ENCODE assay signal across 8 mouse cellular contexts in genomic region chr2:60354541-60355387, GRCm38 (mm10). TPM values are rescaled to one million over a fixed set of nuclear protein-coding genes. Genes with fewer than 3 reads are reported as not detected.
DNase-seq lines count a peak whose midpoint lies in the region; ATAC-seq and TF ChIP-seq lines count a peak whose summit lies in the region.

No protein-coding gene starts in this region.

- H3K9ac ChIP-seq in forebrain, embryonic 15.5 days (replicated peaks) = no peak overlapping the region
- no peak overlapping the region for H3K9ac ChIP-seq in liver, embryonic 12.5 days
- no peak overlapping the region for H3K9ac ChIP-seq in neural tube, embryonic 15.5 days (replicated peaks)

- peak overlapping the region; percentile 48 for H3K27ac ChIP-seq in left cerebral cortex, adult 2 months
- H3K27ac ChIP-seq in forebrain, embryonic 15.5 days (replicated peaks) = no peak overlapping the region
- no peak overlapping the region for H3K27ac ChIP-seq in liver, embryonic 12.5 days
- 0 out of 2 replicates have a peak overlapping the region, but pooled peaks have one; percentile 28 for H3K27ac ChIP-seq in neural tube, embryonic 15.5 days (replicated peaks)

- H3K36me3 ChIP-seq in forebrain, embryonic 15.5 days = no peaks in the 10 kb centered on the region
- no peaks in the 10 kb centered on the region for H3K36me3 ChIP-seq in liver, embryonic 12.5 days
- no peaks in the 10 kb centered on the region for H3K36me3 ChIP-seq in neural tube, embryonic 15.5 days

- no peaks in the 10 kb centered on the region for H3K27me3 ChIP-seq in forebrain, embryonic 15.5 days
- no peaks in the 10 kb centered on the region for H3K27me3 ChIP-seq in liver, embryonic 12.5 days (replicated peaks)
- H3K27me3 ChIP-seq in neural tube, embryonic 15.5 days (replicated peaks) = peaks cover 2% of the 10 kb centered on the region; the same call in 1 of the 2 replicates

- peak overlapping the region; percentile 14 for H3K4me3 ChIP-seq in left cerebral cortex, adult 2 months
- H3K4me3 ChIP-seq in forebrain, embryonic 15.5 days = no peak overlapping the region
- H3K4me3 ChIP-seq in liver, embryonic 12.5 days = no peak overlapping the region
- peak overlapping the region; percentile 17; the same call in 1 of the 2 replicates for H3K4me3 ChIP-seq in neural tube, embryonic 15.5 days (replicated peaks)

- intact Hi-C loops in left cerebral cortex, adult 2 months (cut with DNase I) = no loop called here
- intact Hi-C loops in left cerebral cortex, postnatal 25 days (cut with DNase I) = no loop called here

- no peaks in the 10 kb centered on the region for H3K9me3 ChIP-seq in forebrain, embryonic 15.5 days
- no peaks in the 10 kb centered on the region for H3K9me3 ChIP-seq in liver, embryonic 12.5 days (replicated peaks)
- H3K9me3 ChIP-seq in neural tube, embryonic 15.5 days (replicated peaks) = no peaks in the 10 kb centered on the region

- WGBS in forebrain, embryonic 15.5 days = 54% methylated on average over 18 of the region's 18 CpGs
- 56% methylated on average over 18 of the region's 18 CpGs for WGBS in liver, embryonic 12.5 days (ENCODE audit: insufficient replicate concordance)
- WGBS in neural tube, embryonic 15.5 days = 42% methylated on average over 18 of the region's 18 CpGs

- peaks cover 5% of the 10 kb centered on the region for H3K4me1 ChIP-seq in forebrain, embryonic 15.5 days
- H3K4me1 ChIP-seq in liver, embryonic 12.5 days = peaks cover 9% of the 10 kb centered on the region; the same call in 1 of the 2 replicates
- H3K4me1 ChIP-seq in neural tube, embryonic 15.5 days = no peaks in the 10 kb centered on the region

- ATAC-seq in forebrain, embryonic 15.5 days (replicated peaks) = peak; percentile 53; the same call in 1 of the 2 replicates
- no peak for ATAC-seq in liver, embryonic 12.5 days
- ATAC-seq in neural tube, embryonic 15.5 days (ENCODE audit: low FRiP score) = no peak; the same call in 1 of the 2 replicates
- ATAC-seq in inflammation-experienced regulatory T-cells, adult 6 months = no peak

- TF ChIP-seq CTCF in left cerebral cortex, adult 2 months (IDR thresholded peaks at IDR 0.05) = no peak; the same call in 1 of the 2 replicates

- no peak for DNase-seq in left cerebral cortex, adult 2 months (ENCODE audit: extremely low spot score in 1 of 2, low spot score in 2 of 2)
- no peak for DNase-seq in left cerebral cortex, postnatal 25 days (ENCODE audit: low spot score in 2 of 2)
- no peak for DNase-seq in retina, embryonic 14.5 days (ENCODE audit: low spot score)
- no peak for DNase-seq in gastrocnemius, postnatal 10 days

- H3K4me2 ChIP-seq in forebrain, embryonic 15.5 days (replicated peaks) = no peak overlapping the region
- peak overlapping the region; percentile 23; the same call in 1 of the 2 replicates for H3K4me2 ChIP-seq in liver, embryonic 12.5 days
- peak overlapping the region; percentile 32 for H3K4me2 ChIP-seq in neural tube, embryonic 15.5 days

RNA-seq across cellular contexts. Expression of gene Ly75, which starts 28.3 kb away (rescaled TPM):
- total RNA-seq in left cerebral cortex, adult 2 months (2021) = under 1 TPM; 0.68 to 0.91 TPM
- total RNA-seq in left cerebral cortex, postnatal 25 days (2021) = 1 to 10 TPM; 1.2 to 1.7 TPM
- polyA plus RNA-seq in forebrain, embryonic 15.5 days (2015; fragmentation: Nextera tagmentation; extraction: Ambion mirVana) = 0.52 and 0.54 TPM in 2 replicates
- polyA plus RNA-seq in liver, embryonic 12.5 days (2016; fragmentation: Nextera tagmentation; extraction: Ambion mirVana) = 6.4 and 7.0 TPM in 2 replicates
- 1.1 and 5.3 TPM in 2 replicates for polyA plus RNA-seq in neural tube, embryonic 15.5 days (2015; fragmentation: Nextera tagmentation; extraction: Ambion mirVana)
- polyA plus RNA-seq in inflammation-experienced regulatory T-cells, adult 6 months (2017; shearing (Covaris generic)) = 10 to 100 TPM; 12.4 to 15.1 (median 12.6) TPM
- total RNA-seq in gastrocnemius, postnatal 10 days (2021) = under 1 TPM; 0.09 to 0.25 TPM

Comparison
In these comparisons a context has a peak if more than half of its experiments do, and no peak if none do; other contexts are left out.
1. H3K27ac ChIP-seq: peak in left cerebral cortex, adult 2 months (single experiment) and neural tube, embryonic 15.5 days (single experiment); none in forebrain, embryonic 15.5 days (single experiment) and liver, embryonic 12.5 days (single experiment).
2. H3K4me3 ChIP-seq: peak in left cerebral cortex, adult 2 months (single experiment) and neural tube, embryonic 15.5 days (single experiment); none in forebrain, embryonic 15.5 days (single experiment) and liver, embryonic 12.5 days (single experiment).